Mouse (Mus musculus) kidney, adult 2 months (tissue): ENCODE data around the gene Ets2. TPM values are rescaled to one million over a fixed set of nuclear protein-coding genes. Genes with fewer than 3 reads are reported as not detected.

Source experiments
- DNase-seq: peaks from one replicate; pipeline ENCODE4 v3.0.0; 2021
- H3K27ac ChIP-seq: fragments of 200-500 bp; 2 replicates; pipeline ENCODE4 v1.5.1; 2012; ENCODE audit warnings: low read depth, low read length, control low read depth, inconsistent platforms; ENCODE audit not compliant: insufficient read depth
- H3K27me3 ChIP-seq: fragments of 200-500 bp; replicated peaks from 2 replicates; pipeline ENCODE4 v1.6.1; 2012; ENCODE audit warnings: mild to moderate bottlenecking, moderate library complexity, low read length, inconsistent platforms; ENCODE audit not compliant: control insufficient read depth, insufficient read depth
- H3K36me3 ChIP-seq: fragments of 200-500 bp; 2 replicates; pipeline ENCODE4 v1.6.1; 2012; ENCODE audit warnings: mild to moderate bottlenecking, moderate library complexity, low read length, inconsistent platforms; ENCODE audit not compliant: control insufficient read depth, insufficient read depth
- H3K4me1 ChIP-seq: fragments of 200-500 bp; 2 replicates; pipeline ENCODE4 v1.6.1; 2011; ENCODE audit warnings: low read length; ENCODE audit not compliant: control insufficient read depth, insufficient read depth
- H3K4me3 ChIP-seq: fragments of 200-500 bp; 2 replicates; pipeline ENCODE4 v1.5.1; 2011; ENCODE audit warnings: mild to moderate bottlenecking, low read depth, low read length, control low read depth; ENCODE audit not compliant: insufficient read depth
- CTCF ChIP-seq: fragments of 200-500 bp; conservative IDR thresholded peaks from 2 replicates; pipeline ENCODE4 v1.5.1; 2011; ENCODE audit warnings: low read depth, mild to moderate bottlenecking, control low read depth, low read length, moderate library complexity, mixed read lengths; ENCODE audit not compliant: insufficient read depth, insufficient read length
- POLR2A ChIP-seq: fragments of 200-500 bp; IDR thresholded peaks from one replicate; pipeline ENCODE4 v1.6.1; 2011; ENCODE audit warnings: low read depth, low read length, control low read depth
- WGBS: fragments of 180-500 bp; shearing (Covaris S2); methylation state at CpG from one replicate; pipeline ENCODE4 v1.1.7; 2018; 5-methylcytosine and 5-hydroxymethylcytosine counted together
- polyA plus RNA-seq: library from polyadenylated mRNA; depleted of rRNA; stranded (reverse); fragments of >200 nt; gene quantifications from 2 replicates; pipeline ENCODE4 v1.2.3, GENCODE M21; 2012

Ets2 gene
- polyA plus RNA-seq, 1 experiment: 33.8 TPM

DNA sequence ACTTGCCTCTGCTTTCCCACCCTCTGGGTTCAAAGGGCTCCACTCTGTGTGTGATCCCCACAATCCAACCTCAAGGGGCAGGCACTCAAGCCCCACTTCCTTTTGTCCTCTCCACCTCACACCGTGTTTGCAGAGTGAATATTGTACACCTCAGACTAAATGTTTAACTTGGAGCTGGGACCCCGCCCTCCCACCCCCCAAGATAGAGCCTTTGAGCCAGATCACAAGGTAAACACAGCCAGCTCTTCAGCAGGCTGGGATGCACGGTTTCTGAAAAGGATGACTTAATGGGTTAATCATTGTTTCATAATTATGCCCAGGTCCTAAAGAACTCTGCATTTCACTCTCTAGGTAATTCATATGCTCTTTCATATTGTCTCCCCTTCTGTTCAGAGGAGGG lies 2.2 kb upstream of the Ets2 start:
- TF ChIP-seq POLR2A (no peak), CTCF (no peak)
- Histone ChIP-seq H3K36me3 (no peaks in the 10 kb centered on the region), H3K4me1 (peaks cover 17% of the 10 kb centered on the region; the same call in 1 of the 2 replicates), H3K27ac (peak overlapping the region; percentile 87), H3K4me3 (no peak overlapping the region; the same call in 1 of the 2 replicates), H3K27me3 (no peaks in the 10 kb centered on the region)
- peak; percentile 75 for DNase-seq
- WGBS: 43% methylated on average over 3 of the region's 3 CpGs

DNA sequence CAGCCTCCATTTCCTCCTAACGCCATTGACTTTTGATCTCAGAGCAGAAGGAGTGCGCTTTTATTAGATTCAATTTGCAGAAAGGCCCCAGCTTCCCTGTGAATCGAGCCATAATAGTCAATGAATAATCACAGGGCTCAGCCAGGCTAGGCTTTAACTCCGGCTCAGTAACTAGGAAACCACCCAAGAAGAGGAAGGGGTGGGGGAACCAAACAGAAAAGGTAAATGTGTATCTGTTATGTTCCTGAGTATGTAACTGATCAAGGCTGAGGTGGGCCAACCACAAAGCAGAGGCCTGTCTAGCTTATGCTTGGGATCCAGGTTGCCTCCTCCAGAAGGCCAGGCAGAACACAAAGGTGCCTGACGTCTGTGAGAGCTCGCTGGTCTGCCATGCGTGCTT lies 1.7 kb upstream of the Ets2 start:
- Histone ChIP-seq H3K27ac (peak overlapping the region; percentile 87), H3K4me3 (no peak overlapping the region; the same call in 1 of the 2 replicates), H3K4me1 (peaks cover 17% of the 10 kb centered on the region; the same call in 1 of the 2 replicates), H3K36me3 (no peaks in the 10 kb centered on the region), H3K27me3 (no peaks in the 10 kb centered on the region)
- TF ChIP-seq CTCF: no peak
- TF ChIP-seq POLR2A: no peak
- peak; percentile 90 for DNase-seq
- WGBS: 43% methylated on average over 7 of the region's 7 CpGs

DNA sequence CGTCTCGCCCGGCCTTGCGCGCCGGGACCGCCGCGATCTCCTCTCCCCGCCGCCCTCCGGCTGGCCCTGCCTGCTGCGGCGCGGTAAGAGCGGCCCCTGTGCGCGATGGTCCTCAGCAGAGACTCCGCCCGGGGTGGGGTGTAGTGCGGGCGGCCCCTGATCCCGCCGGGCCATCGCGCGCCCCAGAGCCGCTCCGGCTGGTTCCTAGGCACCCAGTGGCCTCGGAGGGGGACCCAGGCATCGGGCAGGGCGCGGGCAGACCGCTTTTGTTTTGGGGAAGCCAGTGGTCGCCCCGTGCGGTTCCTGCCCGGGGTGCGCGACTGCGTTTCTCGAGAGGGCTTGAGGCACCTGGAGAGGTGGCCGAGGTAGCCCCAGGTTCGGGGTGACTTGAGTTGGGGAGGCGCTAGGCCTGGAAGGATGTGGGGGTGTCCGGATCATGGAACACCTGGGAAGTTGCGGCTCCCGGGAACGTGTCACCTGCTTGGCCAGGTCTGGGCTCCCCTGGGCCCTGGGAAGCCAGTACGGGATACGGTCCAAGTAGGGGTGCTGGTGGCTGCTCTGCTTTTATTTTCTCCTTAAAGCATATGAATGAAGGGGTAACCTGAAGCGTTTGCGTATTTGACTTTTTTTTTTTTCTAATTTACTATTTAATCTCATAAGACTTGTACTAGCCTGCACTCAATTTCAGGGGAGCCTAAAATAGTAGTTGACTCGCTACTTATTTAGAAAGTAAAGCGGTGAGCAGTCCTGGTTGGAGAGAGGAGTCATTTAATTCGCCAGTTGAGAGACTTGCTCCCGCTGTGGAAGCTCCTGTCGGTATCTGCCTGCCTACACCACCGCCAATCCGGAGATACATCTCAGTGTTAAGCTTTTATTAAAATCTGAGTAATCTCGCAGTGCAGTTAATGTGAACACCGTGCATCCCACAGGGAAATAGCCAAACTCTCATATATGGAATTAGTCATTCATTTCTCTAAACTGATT lies 979 bp downstream of the Ets2 start:
- no peaks in the 10 kb centered on the region; the same call in 1 of the 2 replicates for H3K36me3 ChIP-seq
- DNase-seq: peak; percentile 51
- TF ChIP-seq CTCF (no peak), POLR2A (no peak)
- no peaks in the 10 kb centered on the region for H3K27me3 ChIP-seq
- WGBS: 2% methylated on average over 62 of the region's 62 CpGs
- H3K27ac ChIP-seq: peak overlapping the region; percentile 89
- peak overlapping the region; percentile 86 for H3K4me3 ChIP-seq
- H3K4me1 ChIP-seq: peaks cover 17% of the 10 kb centered on the region; the same call in 1 of the 2 replicates

DNA sequence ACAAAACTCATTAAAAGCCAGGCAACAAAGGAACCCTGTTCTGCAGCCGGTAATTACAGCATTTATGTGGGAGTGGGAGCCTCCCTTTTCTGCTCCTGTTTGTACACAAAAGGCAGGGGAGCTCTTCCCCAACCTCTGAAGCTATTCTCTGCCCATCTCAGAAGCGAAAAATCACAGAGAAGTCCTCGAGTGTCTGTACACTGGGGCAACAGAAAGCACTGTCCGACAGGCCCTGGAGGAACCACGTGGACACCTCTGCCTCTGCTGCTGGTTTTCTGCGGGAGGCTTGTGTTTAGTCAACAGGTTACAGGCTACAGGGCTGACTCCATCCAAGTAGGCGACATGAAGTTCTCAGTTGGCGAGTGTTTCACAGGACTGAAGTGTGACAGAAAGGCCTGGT lies 2.1 kb downstream of the Ets2 start:
- peak overlapping the region; percentile 15 for H3K4me3 ChIP-seq
- DNase-seq: peak; percentile 49
- WGBS: 42% methylated on average over 8 of the region's 8 CpGs
- no peak overlapping the region for H3K27ac ChIP-seq
- peaks cover 21% of the 10 kb centered on the region; the same call in 1 of the 2 replicates for H3K4me1 ChIP-seq
- H3K36me3 ChIP-seq: no peaks in the 10 kb centered on the region; the same call in 1 of the 2 replicates
- TF ChIP-seq CTCF: no peak
- no peak for TF ChIP-seq POLR2A
- no peaks in the 10 kb centered on the region for H3K27me3 ChIP-seq

DNA sequence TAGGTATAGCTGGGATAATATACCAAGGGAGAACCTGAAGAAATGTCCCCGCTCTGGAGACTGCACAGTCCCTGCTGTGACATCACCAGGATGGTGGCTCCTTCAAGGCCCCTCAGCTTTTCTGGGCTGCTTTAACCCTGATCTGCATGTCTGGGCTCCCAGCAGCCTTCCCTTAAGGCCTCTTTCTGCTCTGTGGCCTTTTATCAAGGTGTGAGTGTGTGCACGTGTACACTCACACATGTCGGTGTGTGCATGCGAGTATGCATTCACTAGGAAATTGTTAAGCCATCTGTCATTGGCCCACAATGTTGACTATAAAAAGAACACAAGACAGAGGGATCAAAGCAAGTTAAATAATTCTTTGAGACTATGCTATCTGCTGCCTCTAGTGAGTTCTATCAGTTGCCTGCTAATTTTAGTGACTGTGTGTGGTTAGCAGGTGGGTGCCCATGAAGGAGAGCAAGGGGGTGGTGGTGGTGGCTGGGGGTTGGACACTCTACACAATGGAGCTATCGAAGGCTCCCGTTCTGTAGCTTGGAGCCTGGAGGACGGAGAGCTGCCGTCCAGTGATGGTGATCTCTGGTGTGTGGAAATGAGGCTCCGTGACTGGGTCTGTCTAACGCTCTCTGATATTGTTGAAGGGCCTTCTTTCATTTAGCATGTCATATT lies 2.9 kb downstream of the Ets2 start:
- Histone ChIP-seq H3K4me3 (peak overlapping the region; percentile 15), H3K27me3 (no peaks in the 10 kb centered on the region), H3K36me3 (peaks cover 2% of the 10 kb centered on the region; the same call in 1 of the 2 replicates), H3K4me1 (peaks cover 15% of the 10 kb centered on the region; the same call in 1 of the 2 replicates), H3K27ac (no peak overlapping the region)
- 74% methylated on average over 10 of the region's 10 CpGs for WGBS
- DNase-seq: no peak
- TF ChIP-seq CTCF (no peak), POLR2A (no peak)

DNA sequence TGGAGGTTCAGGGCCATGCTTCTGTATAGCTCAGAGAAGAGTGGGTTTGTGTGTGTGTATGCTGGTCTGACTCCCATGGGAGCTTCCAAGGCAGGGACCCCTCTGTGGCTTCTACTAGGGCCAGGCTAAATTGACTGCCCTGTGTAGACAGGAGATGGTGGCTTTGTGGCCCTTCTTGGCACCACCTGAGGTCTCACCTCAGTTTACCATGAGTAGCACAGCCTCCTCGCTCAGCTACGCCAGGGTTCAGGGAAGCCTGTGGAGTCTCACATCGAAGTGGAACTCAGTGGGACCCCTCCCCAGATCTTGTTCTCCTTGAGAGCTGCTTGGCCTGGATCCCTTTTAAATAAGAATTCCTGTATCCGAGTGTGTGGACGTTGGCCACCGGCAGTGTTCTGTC lies 3.9 kb downstream of the Ets2 start:
- TF ChIP-seq POLR2A: no peak
- no peak for TF ChIP-seq CTCF
- Histone ChIP-seq H3K4me1 (peaks cover 14% of the 10 kb centered on the region; the same call in 1 of the 2 replicates), H3K36me3 (peaks cover 2% of the 10 kb centered on the region; the same call in 1 of the 2 replicates), H3K27me3 (no peaks in the 10 kb centered on the region), H3K4me3 (peak overlapping the region; percentile 16; the same call in 1 of the 2 replicates), H3K27ac (0 out of 2 replicates have a peak overlapping the region, but pooled peaks have one; percentile 11)
- DNase-seq: no peak
- WGBS: 71% methylated on average over 6 of the region's 6 CpGs
